Mouse (Mus musculus) midbrain, postnatal 0 days (tissue): Measurements from ENCODE around the gene Stat2. TPM values are rescaled to one million over a fixed set of nuclear protein-coding genes. Genes with fewer than 3 reads are reported as not detected.

Source experiments
- ATAC-seq: fragments of 200-750 bp; cut with Nextera tagmentation; 2 replicates; pipeline ENCODE4 v1.8.0; 2017; ENCODE audit warnings: moderate number of reproducible peaks, mild to moderate bottlenecking, moderate TSS enrichment, moderate library complexity; ENCODE audit not compliant: low FRiP score
- DNase-seq: peaks from one replicate; pipeline ENCODE4 v3.0.0-alpha.2; 2015; ENCODE audit warnings: low spot score
- H3K27ac ChIP-seq: fragments of 300-500 bp; sonication (generic); 2 replicates; pipeline ENCODE4 v1.5.1; 2014; ENCODE audit warnings: low read depth, mild to moderate bottlenecking, low read length, mixed read lengths
- H3K27me3 ChIP-seq: fragments of 300-500 bp; sonication (generic); 2 replicates; pipeline ENCODE4 v1.6.1; 2014; ENCODE audit warnings: low read length, control low read depth, mixed read lengths; ENCODE audit not compliant: insufficient read depth
- H3K36me3 ChIP-seq: fragments of 300-500 bp; sonication (generic); 2 replicates; pipeline ENCODE4 v1.6.1; 2014; ENCODE audit warnings: low read length, control low read depth, mixed read lengths; ENCODE audit not compliant: insufficient read depth
- H3K4me1 ChIP-seq: fragments of 300-500 bp; sonication (generic); 2 replicates; pipeline ENCODE4 v1.6.1; 2014; ENCODE audit warnings: mild to moderate bottlenecking, control low read depth, antibody characterized with exemption, low read length, mixed read lengths; ENCODE audit not compliant: insufficient read depth
- H3K4me2 ChIP-seq: fragments of 300-500 bp; sonication (generic); 2 replicates; pipeline ENCODE4 v1.6.1; 2014; ENCODE audit warnings: low read depth, mild to moderate bottlenecking, low read length, mixed read lengths; ENCODE audit not compliant: poor library complexity, severe bottlenecking
- H3K4me3 ChIP-seq: fragments of 300-500 bp; sonication (generic); 2 replicates; pipeline ENCODE4 v1.5.1; 2014; ENCODE audit warnings: low read depth, mild to moderate bottlenecking, low read length, moderate library complexity
- H3K9ac ChIP-seq: fragments of 300-500 bp; sonication (generic); replicated peaks from 2 replicates; pipeline ENCODE4 v1.6.1; 2014; ENCODE audit warnings: mild to moderate bottlenecking, low read length, moderate library complexity, mixed read lengths; ENCODE audit not compliant: poor library complexity, severe bottlenecking
- H3K9me3 ChIP-seq: fragments of 300-500 bp; sonication (generic); 2 replicates; pipeline ENCODE4 v1.6.1; 2016; ENCODE audit warnings: low read length, control low read depth
- CTCF ChIP-seq: IDR thresholded peaks from 2 replicates; pipeline ENCODE4 v1.5.1; 2016; ENCODE audit warnings: antibody characterized with exemption, mild to moderate bottlenecking
- WGBS: fragments of 180-500 bp; shearing (Covaris S2); extraction: QIAGEN DNeasy Blood & Tissue Kit; methylation state at CpG from one replicate; pipeline ENCODE4 v1.1.7; 2014; 5-methylcytosine and 5-hydroxymethylcytosine counted together
- polyA plus RNA-seq: library from polyadenylated mRNA; unstranded; fragments of >200 nt; fragmentation: Nextera tagmentation; extraction: Ambion mirVana; gene quantifications from 2 replicates; pipeline ENCODE4 v1.2.1, GENCODE M21; 2015
- total RNA-seq: library from RNA; depleted of rRNA; stranded (reverse); fragments of >200 nt; gene quantifications from 2 replicates; pipeline ENCODE4 v1.2.3, GENCODE M21; 2014; rRNA removed

Gene Stat2
- total and polyA plus RNA-seq, 2 experiments from 2014 or later, result 9.8 to 12.9 TPM

DNA sequence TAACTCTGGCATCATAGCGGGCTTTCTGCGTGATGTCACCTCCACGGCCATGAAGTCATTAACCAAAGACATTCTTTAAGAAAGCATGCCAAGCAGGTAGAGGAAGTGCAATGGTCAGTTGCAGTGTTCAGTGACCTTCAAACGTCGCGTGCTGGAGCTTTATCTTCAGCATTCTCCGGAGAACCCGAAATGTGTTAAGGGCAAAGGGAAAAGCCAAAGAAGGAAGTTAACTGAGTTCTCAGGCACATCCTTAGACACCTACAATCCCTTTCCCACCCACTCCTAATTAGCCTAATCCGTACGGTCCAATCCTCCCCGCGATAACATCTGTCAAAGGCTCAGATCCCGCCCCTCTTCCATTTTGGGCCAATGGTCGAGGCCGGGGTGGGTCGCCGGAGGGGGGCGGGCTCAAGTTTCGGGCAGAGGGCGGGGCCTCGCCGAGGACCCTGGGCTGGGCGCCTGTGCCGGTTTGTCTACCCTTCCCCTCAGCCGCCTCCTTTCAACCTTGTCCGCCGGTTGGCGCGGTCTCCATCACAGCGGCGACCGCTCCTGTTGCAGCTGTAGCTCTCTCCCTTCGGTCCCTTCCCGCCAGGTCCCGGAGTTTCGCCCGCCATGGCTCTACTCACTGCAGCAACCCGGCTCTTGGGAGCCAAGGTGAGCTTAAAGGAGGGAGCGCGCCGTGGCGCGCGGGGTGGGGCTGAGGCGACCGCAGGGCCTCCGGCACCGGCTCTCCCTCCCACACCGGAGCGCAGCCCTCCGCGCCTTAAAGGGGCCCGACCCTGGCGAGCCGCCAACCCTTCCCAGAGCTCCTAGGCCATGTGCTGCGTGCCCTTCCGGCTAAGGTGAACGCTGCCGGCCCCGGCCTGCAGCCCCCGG lies 67.2 kb downstream of the Stat2 start, which contains the start of gene Cs:
Gene Cs (plus strand): TSS at position 429 of the 876 bp plus-strand sequence.
- H3K9ac ChIP-seq, result peak within 1 kb of the TSS; percentile 60
- TF ChIP-seq CTCF, result no peak
- 1% methylated on average over 61 of the region's 61 CpGs for WGBS
- H3K9me3 ChIP-seq, result no peaks in the 10 kb centered on the region
- peak within 1 kb of the TSS; percentile 75 for H3K4me3 ChIP-seq
- no peaks in the 10 kb centered on the region for H3K36me3 ChIP-seq
- H3K4me2 ChIP-seq, result peak within 1 kb of the TSS; percentile 61
- H3K27ac ChIP-seq, result peak within 1 kb of the TSS; percentile 91
- ATAC-seq, result peak; percentile 98
- peaks cover 8% of the 10 kb centered on the region; the same call in 1 of the 2 replicates for H3K4me1 ChIP-seq
- H3K27me3 ChIP-seq, result no peaks in the 10 kb centered on the region
- DNase-seq, result peak; percentile 98

DNA sequence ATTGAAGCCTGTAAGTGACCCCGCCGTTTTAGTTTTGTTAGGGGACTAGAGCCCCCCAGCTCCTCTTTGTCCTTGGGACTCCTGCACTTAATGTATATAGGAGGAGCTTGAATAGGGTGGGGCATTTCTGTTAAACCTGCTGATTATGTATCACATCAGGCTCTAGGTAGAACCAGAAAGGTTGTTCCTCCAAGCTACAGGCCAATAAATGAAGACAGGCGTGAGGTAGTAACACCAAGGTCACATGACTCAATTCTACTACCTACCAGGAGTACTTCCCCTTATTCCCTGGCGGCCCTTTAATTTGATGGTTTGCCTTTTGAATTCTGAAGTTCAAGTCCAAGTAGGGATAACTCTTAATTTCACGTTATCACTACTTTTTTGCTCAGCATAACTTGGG lies 68.1 kb downstream of the Stat2 start:
- H3K4me1 ChIP-seq, result peaks cover 8% of the 10 kb centered on the region; the same call in 1 of the 2 replicates
- WGBS, result 28% methylated on average over 5 of the region's 5 CpGs
- H3K4me3 ChIP-seq, result peak overlapping the region; percentile 75
- peak overlapping the region; percentile 60 for H3K9ac ChIP-seq
- H3K36me3 ChIP-seq, result no peaks in the 10 kb centered on the region
- no peak for TF ChIP-seq CTCF
- H3K27ac ChIP-seq, result peak overlapping the region; percentile 91
- ATAC-seq, result no peak
- no peaks in the 10 kb centered on the region for H3K9me3 ChIP-seq
- no peaks in the 10 kb centered on the region for H3K27me3 ChIP-seq
- DNase-seq, result no peak
- H3K4me2 ChIP-seq, result peak overlapping the region; percentile 50

DNA sequence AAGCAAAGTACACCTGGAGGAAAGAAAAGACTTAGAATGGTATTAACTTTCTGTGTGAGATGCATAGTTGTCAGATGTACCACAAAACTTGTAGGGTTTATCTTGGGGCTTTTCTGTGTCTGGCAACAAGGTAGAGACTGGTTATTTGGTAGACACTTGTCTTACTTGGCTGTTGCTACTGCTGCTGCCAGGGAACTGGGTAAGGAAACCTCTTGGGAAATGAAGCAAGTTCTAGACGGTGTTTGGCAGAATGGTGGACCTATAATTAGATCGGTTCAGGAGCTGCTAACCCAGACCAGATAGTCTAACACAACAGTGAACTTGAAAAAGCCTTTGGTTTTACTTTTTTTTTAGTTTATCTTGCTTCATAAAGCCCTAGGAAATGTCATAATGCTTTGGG lies 68.6 kb downstream of the Stat2 start:
- Histone ChIP-seq H3K27me3 (no peaks in the 10 kb centered on the region), H3K9me3 (no peaks in the 10 kb centered on the region), H3K36me3 (no peaks in the 10 kb centered on the region), H3K4me1 (peaks cover 8% of the 10 kb centered on the region; the same call in 1 of the 2 replicates), H3K27ac (no peak overlapping the region), H3K9ac (0 out of 2 replicates have a peak overlapping the region, but pooled peaks have one; percentile 60), H3K4me2 (peak overlapping the region; percentile 50), H3K4me3 (peak overlapping the region; percentile 75; the same call in 1 of the 2 replicates)
- ATAC-seq (no peak), DNase-seq (no peak)
- 65% methylated on average over 2 of the region's 2 CpGs for WGBS
- TF ChIP-seq CTCF, result no peak

DNA sequence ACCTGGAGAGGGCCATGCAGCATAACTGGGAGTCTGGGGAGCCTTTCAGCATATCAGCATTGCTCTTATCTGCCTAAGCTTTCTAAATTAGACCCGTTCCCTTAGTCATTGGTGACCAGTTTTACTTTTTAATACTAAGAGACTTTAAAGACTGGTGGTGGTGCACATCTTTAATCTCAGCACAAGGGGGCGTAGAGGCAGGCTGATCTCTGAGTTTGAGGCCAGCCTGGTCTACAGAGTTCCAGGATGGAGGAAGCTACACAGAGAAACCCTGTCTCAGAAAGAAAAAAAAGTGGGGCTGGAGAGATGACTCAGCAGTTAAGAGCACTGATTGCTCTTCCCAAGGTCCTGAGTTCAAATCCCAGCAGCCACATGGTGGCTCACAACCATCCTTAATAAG lies 69.9 kb downstream of the Stat2 start:
- no peaks in the 10 kb centered on the region for H3K27me3 ChIP-seq
- H3K9ac ChIP-seq, result no peak overlapping the region
- WGBS, result 85% methylated on average over 2 of the region's 2 CpGs
- H3K9me3 ChIP-seq, result no peaks in the 10 kb centered on the region
- H3K4me2 ChIP-seq, result no peak overlapping the region
- DNase-seq, result no peak
- H3K4me3 ChIP-seq, result no peak overlapping the region
- peak; percentile 41 for TF ChIP-seq CTCF
- no peak for ATAC-seq
- H3K36me3 ChIP-seq, result no peaks in the 10 kb centered on the region
- H3K27ac ChIP-seq, result no peak overlapping the region
- H3K4me1 ChIP-seq, result peaks cover 8% of the 10 kb centered on the region; the same call in 1 of the 2 replicates

Other genes starting within 250 kb of the Stat2 start
- 415 and 452 TPM in 2 replicates for gene Naca, start 235.0 kb upstream of the Stat2 start, total RNA-seq
- 443 and 454 TPM in 2 replicates for gene Naca, start 235.0 kb upstream of the Stat2 start, polyA plus RNA-seq
- 109 and 117 TPM in 2 replicates for gene Ptges3, start 211.6 kb upstream of the Stat2 start, total RNA-seq
- 390 and 433 TPM in 2 replicates for gene Ptges3, start 211.6 kb upstream of the Stat2 start, polyA plus RNA-seq
- gene Atp5b, start 187.3 kb upstream of the Stat2 start, total RNA-seq, result 4,011 and 6,126 TPM in 2 replicates
- gene Atp5b, start 187.3 kb upstream of the Stat2 start, polyA plus RNA-seq, result 2,103 and 2,155 TPM in 2 replicates
- 14.0 and 17.3 TPM in 2 replicates for gene Baz2a, start 179.0 kb upstream of the Stat2 start, total RNA-seq
- 8.0 and 9.3 TPM in 2 replicates for gene Baz2a, start 179.0 kb upstream of the Stat2 start, polyA plus RNA-seq
- 11.1 and 12.9 TPM in 2 replicates for gene Rbms2, start 90.3 kb upstream of the Stat2 start, total RNA-seq
- gene Rbms2, start 90.3 kb upstream of the Stat2 start, polyA plus RNA-seq, result 5.2 and 5.3 TPM in 2 replicates
- 2.5 and 4.4 TPM in 2 replicates for gene Gls2, start 76.1 kb upstream of the Stat2 start, total RNA-seq
- 1.2 and 2.5 TPM in 2 replicates for gene Gls2, start 76.1 kb upstream of the Stat2 start, polyA plus RNA-seq
- 17.1 and 29.5 TPM in 2 replicates for gene Spryd4, start 58.8 kb upstream of the Stat2 start, total RNA-seq
- 21.4 and 23.0 TPM in 2 replicates for gene Spryd4, start 58.8 kb upstream of the Stat2 start, polyA plus RNA-seq
- gene Mip, start 44.7 kb upstream of the Stat2 start, total RNA-seq, result 0.22 TPM in 1 of 2 replicates, not detected in the other
- gene Mip, start 44.7 kb upstream of the Stat2 start, polyA plus RNA-seq, result 0.13 TPM in 1 of 2 replicates, not detected in the other
- 11.0 and 14.6 TPM in 2 replicates for gene Timeless, start 38.5 kb upstream of the Stat2 start, total RNA-seq
- 7.7 and 8.1 TPM in 2 replicates for gene Timeless, start 38.5 kb upstream of the Stat2 start, polyA plus RNA-seq
- not detected in 2 replicates for gene Apon, start 16.5 kb upstream of the Stat2 start, total RNA-seq
- gene Apon, start 16.5 kb upstream of the Stat2 start, polyA plus RNA-seq, result not detected in 2 replicates
- gene Apof, start 1.9 kb upstream of the Stat2 start, total RNA-seq, result 0.42 TPM in 1 of 2 replicates, not detected in the other
- 0.20 and 0.83 TPM in 2 replicates for gene Apof, start 1.9 kb upstream of the Stat2 start, polyA plus RNA-seq
- gene Il23a, start 28.2 kb downstream of the Stat2 start, total RNA-seq, result not detected in 2 replicates
- 0.12 TPM in 1 of 2 replicates, not detected in the other for gene Il23a, start 28.2 kb downstream of the Stat2 start, polyA plus RNA-seq
- gene Pan2, start 32.8 kb downstream of the Stat2 start, total RNA-seq, result 18.3 and 19.0 TPM in 2 replicates
- 12.5 and 13.4 TPM in 2 replicates for gene Pan2, start 32.8 kb downstream of the Stat2 start, polyA plus RNA-seq
- 40.3 and 49.4 TPM in 2 replicates for gene Cnpy2, start 51.9 kb downstream of the Stat2 start, total RNA-seq
- 164 and 176 TPM in 2 replicates for gene Cnpy2, start 51.9 kb downstream of the Stat2 start, polyA plus RNA-seq
- gene Cs, start 67.2 kb downstream of the Stat2 start, total RNA-seq, result 279 and 309 TPM in 2 replicates
- 255 and 271 TPM in 2 replicates for gene Cs, start 67.2 kb downstream of the Stat2 start, polyA plus RNA-seq
- 42.8 and 53.2 TPM in 2 replicates for gene Coq10a, start 98.4 kb downstream of the Stat2 start, total RNA-seq
- 51.7 and 56.4 TPM in 2 replicates for gene Coq10a, start 98.4 kb downstream of the Stat2 start, polyA plus RNA-seq
- 43.6 and 49.1 TPM in 2 replicates for gene Ankrd52, start 106.6 kb downstream of the Stat2 start, total RNA-seq
- gene Ankrd52, start 106.6 kb downstream of the Stat2 start, polyA plus RNA-seq, result 7.8 and 9.9 TPM in 2 replicates
- gene Slc39a5, start 130.7 kb downstream of the Stat2 start, total RNA-seq, result 0.16 and 0.61 TPM in 2 replicates
- 0.16 and 0.27 TPM in 2 replicates for gene Slc39a5, start 130.7 kb downstream of the Stat2 start, polyA plus RNA-seq
- gene Nabp2, start 140.9 kb downstream of the Stat2 start, total RNA-seq, result 63.1 and 82.0 TPM in 2 replicates
- gene Nabp2, start 140.9 kb downstream of the Stat2 start, polyA plus RNA-seq, result 145 and 157 TPM in 2 replicates
- gene Rnf41, start 141.1 kb downstream of the Stat2 start, total RNA-seq, result 94.3 and 103 TPM in 2 replicates
- gene Rnf41, start 141.1 kb downstream of the Stat2 start, polyA plus RNA-seq, result 91.6 and 93.8 TPM in 2 replicates
- gene Smarcc2, start 188.7 kb downstream of the Stat2 start, total RNA-seq, result 216 and 233 TPM in 2 replicates
- gene Smarcc2, start 188.7 kb downstream of the Stat2 start, polyA plus RNA-seq, result 129 and 143 TPM in 2 replicates
- 648 and 715 TPM in 2 replicates for gene Myl6, start 223.6 kb downstream of the Stat2 start, total RNA-seq
- gene Myl6, start 223.6 kb downstream of the Stat2 start, polyA plus RNA-seq, result 946 and 1,057 TPM in 2 replicates
- gene Myl6b, start 228.1 kb downstream of the Stat2 start, total RNA-seq, result 24.6 and 28.6 TPM in 2 replicates
- gene Myl6b, start 228.1 kb downstream of the Stat2 start, polyA plus RNA-seq, result 4.9 and 5.4 TPM in 2 replicates